Mouse (Mus musculus) heart, embryonic 13.5 days (tissue): ENCODE results near the gene Mecr. TPM values are rescaled to one million over a fixed set of nuclear protein-coding genes. Genes with fewer than 3 reads are reported as not detected.
A peak's percentile ranks its signal among the peaks of the same experiment; 100 is the strongest.

Experiments
- ATAC-seq: fragments of 200-750 bp; cut with Nextera tagmentation; 2 replicates; pipeline ENCODE4 v1.8.0; 2017; ENCODE audit warnings: moderate TSS enrichment; ENCODE audit not compliant: insufficient number of reproducible peaks, low FRiP score, low TSS enrichment; ENCODE audit errors: extremely low read depth
- H3K27ac ChIP-seq: fragments of 300-500 bp; sonication (generic); replicated peaks from 2 replicates; pipeline ENCODE4 v1.5.1; 2015; ENCODE audit warnings: moderate library complexity, mild to moderate bottlenecking, inconsistent platforms
- H3K27me3 ChIP-seq: fragments of 300-500 bp; sonication (generic); replicated peaks from 2 replicates; pipeline ENCODE4 v1.6.1; 2015; ENCODE audit warnings: mild to moderate bottlenecking, inconsistent platforms
- H3K36me3 ChIP-seq: fragments of 300-500 bp; sonication (generic); 2 replicates; pipeline ENCODE4 v1.6.1; 2015; ENCODE audit warnings: mild to moderate bottlenecking, inconsistent platforms
- H3K4me1 ChIP-seq: fragments of 300-500 bp; sonication (generic); 2 replicates; pipeline ENCODE4 v1.6.1; 2015; ENCODE audit warnings: inconsistent platforms
- H3K4me2 ChIP-seq: fragments of 300-500 bp; sonication (generic); 2 replicates; pipeline ENCODE4 v1.6.1; 2015; ENCODE audit warnings: inconsistent platforms, mild to moderate bottlenecking, moderate library complexity
- H3K4me3 ChIP-seq: fragments of 300-500 bp; sonication (generic); 2 replicates; pipeline ENCODE4 v1.5.1; 2015; ENCODE audit warnings: moderate library complexity, mild to moderate bottlenecking, inconsistent platforms
- H3K9ac ChIP-seq: fragments of 300-500 bp; sonication (generic); 2 replicates; pipeline ENCODE4 v1.6.1; 2015; ENCODE audit warnings: inconsistent platforms, mild to moderate bottlenecking, moderate library complexity
- H3K9me3 ChIP-seq: fragments of 300-500 bp; sonication (generic); 2 replicates; pipeline ENCODE4 v1.6.1; 2016; ENCODE audit warnings: inconsistent platforms
- WGBS: fragments of 180-500 bp; shearing (Covaris S2); methylation state at CpG from one replicate; pipeline ENCODE4 v1.1.7; 2015; ENCODE audit warnings: mixed read lengths; 5-methylcytosine and 5-hydroxymethylcytosine counted together
- polyA plus RNA-seq: library from polyadenylated mRNA; unstranded; fragments of >200 nt; fragmentation: Nextera tagmentation; extraction: Ambion mirVana; gene quantifications from 2 replicates; pipeline ENCODE4 v1.2.1, GENCODE M21; 2015

Mecr gene
- polyA plus RNA-seq, 1 experiment from 2014 or later, result 42.0 TPM

GRCm38 (mm10) chr4:131873293-131874168, 30.3 kb downstream of the Mecr start, which contains the start of gene Srsf4:
Gene Srsf4 (plus strand): TSS chr4:131873617.
- ATAC-seq, result peak; percentile 96
- peak within 1 kb of the TSS; percentile 100 for H3K27ac ChIP-seq
- H3K4me1 ChIP-seq, result peaks cover 50% of the 10 kb centered on the region
- peaks cover under 1% of the 10 kb centered on the region; the same call in 1 of the 2 replicates for H3K36me3 ChIP-seq
- peak within 1 kb of the TSS; percentile 98 for H3K4me2 ChIP-seq
- H3K27me3 ChIP-seq, result no peaks in the 10 kb centered on the region
- H3K9ac ChIP-seq, result peak within 1 kb of the TSS; percentile 100
- WGBS, result 1% methylated on average over 84 of the region's 116 CpGs
- no peaks in the 10 kb centered on the region for H3K9me3 ChIP-seq
- peak within 1 kb of the TSS; percentile 100 for H3K4me3 ChIP-seq

- H3K36me3 ChIP-seq, result no peaks in the 10 kb centered on the region
- H3K9me3 ChIP-seq, result no peaks in the 10 kb centered on the region
- no peak for ATAC-seq
- 0% methylated on average over 20 of the region's 20 CpGs for WGBS
- H3K27ac ChIP-seq, result peak overlapping the region; percentile 100
- H3K4me2 ChIP-seq, result peak overlapping the region; percentile 98
- peak overlapping the region; percentile 100 for H3K4me3 ChIP-seq
- peak overlapping the region; percentile 100 for H3K9ac ChIP-seq
- H3K27me3 ChIP-seq, result no peaks in the 10 kb centered on the region
- peaks cover 55% of the 10 kb centered on the region for H3K4me1 ChIP-seq
Measured at GRCm38 (mm10) chr4:131874169-131874536, 30.9 kb downstream of the Mecr start.

GRCm38 (mm10) chr4:131874567-131874966, 31.3 kb downstream of the Mecr start:
- whole genome bisulfite sequencing, result 3% methylated on average over 11 of the region's 11 CpGs
- H3K36me3 ChIP-seq, result no peaks in the 10 kb centered on the region
- peak overlapping the region; percentile 100 for H3K4me3 ChIP-seq
- H3K4me1 ChIP-seq, result peaks cover 57% of the 10 kb centered on the region
- peak overlapping the region; percentile 100 for H3K27ac ChIP-seq
- peak overlapping the region; percentile 98 for H3K4me2 ChIP-seq
- no peaks in the 10 kb centered on the region for H3K27me3 ChIP-seq
- ATAC-seq, result no peak
- no peaks in the 10 kb centered on the region for H3K9me3 ChIP-seq
- peak overlapping the region; percentile 100 for H3K9ac ChIP-seq

GRCm38 (mm10) chr4:131875242-131875641, 32.0 kb downstream of the Mecr start:
- WGBS, result 41% methylated on average over 3 of the region's 3 CpGs
- Histone ChIP-seq H3K4me2 (peak overlapping the region; percentile 98), H3K36me3 (no peaks in the 10 kb centered on the region), H3K9ac (peak overlapping the region; percentile 100), H3K4me1 (peaks cover 59% of the 10 kb centered on the region), H3K9me3 (no peaks in the 10 kb centered on the region), H3K27me3 (no peaks in the 10 kb centered on the region), H3K27ac (no peak overlapping the region), H3K4me3 (peak overlapping the region; percentile 100)
- no peak for ATAC-seq

- no peak overlapping the region for H3K4me3 ChIP-seq
- no peaks in the 10 kb centered on the region for H3K36me3 ChIP-seq
- H3K9me3 ChIP-seq, result no peaks in the 10 kb centered on the region
- H3K27me3 ChIP-seq, result no peaks in the 10 kb centered on the region
- H3K4me2 ChIP-seq, result peak overlapping the region; percentile 98
- WGBS, result 64% methylated on average over 2 of the region's 2 CpGs
- H3K9ac ChIP-seq, result peak overlapping the region; percentile 65
- peaks cover 73% of the 10 kb centered on the region for H3K4me1 ChIP-seq
- no peak overlapping the region for H3K27ac ChIP-seq
- no peak for ATAC-seq
Measured at GRCm38 (mm10) chr4:131876836-131877235, 33.6 kb downstream of the Mecr start.

GRCm38 (mm10) chr4:131879692-131880091, 36.4 kb downstream of the Mecr start:
- Histone ChIP-seq H3K27ac (peak overlapping the region; percentile 4; the same call in 1 of the 2 replicates), H3K4me3 (no peak overlapping the region), H3K4me1 (peaks cover 92% of the 10 kb centered on the region), H3K27me3 (no peaks in the 10 kb centered on the region), H3K4me2 (no peak overlapping the region), H3K36me3 (peaks cover 3% of the 10 kb centered on the region; the same call in 1 of the 2 replicates), H3K9ac (0 out of 2 replicates have a peak overlapping the region, but pooled peaks have one; percentile 25), H3K9me3 (no peaks in the 10 kb centered on the region)
- 80% methylated on average over 1 of the region's 1 CpGs for WGBS
- no peak for ATAC-seq

- 84% methylated on average over 7 of the region's 7 CpGs for WGBS
- H3K27me3 ChIP-seq, result no peaks in the 10 kb centered on the region
- 0 out of 2 replicates have a peak overlapping the region, but pooled peaks have one; percentile 5 for H3K27ac ChIP-seq
- ATAC-seq, result no peak
- peaks cover 91% of the 10 kb centered on the region for H3K4me1 ChIP-seq
- peaks cover 19% of the 10 kb centered on the region for H3K36me3 ChIP-seq
- H3K9ac ChIP-seq, result 0 out of 2 replicates have a peak overlapping the region, but pooled peaks have one; percentile 26
- no peak overlapping the region for H3K4me2 ChIP-seq
- H3K9me3 ChIP-seq, result no peaks in the 10 kb centered on the region
- H3K4me3 ChIP-seq, result no peak overlapping the region
Measured at GRCm38 (mm10) chr4:131881306-131881705, 38.0 kb downstream of the Mecr start.

GRCm38 (mm10) chr4:131883571-131883970, 40.3 kb downstream of the Mecr start:
- Histone ChIP-seq H3K4me2 (no peak overlapping the region), H3K4me3 (no peak overlapping the region), H3K9me3 (no peaks in the 10 kb centered on the region), H3K27ac (no peak overlapping the region), H3K27me3 (no peaks in the 10 kb centered on the region), H3K9ac (0 out of 2 replicates have a peak overlapping the region, but pooled peaks have one; percentile 10), H3K4me1 (peaks cover 83% of the 10 kb centered on the region), H3K36me3 (peaks cover 34% of the 10 kb centered on the region)
- 61% methylated on average over 6 of the region's 6 CpGs for WGBS
- no peak for ATAC-seq

GRCm38 (mm10) chr4:131885376-131885775, 42.1 kb downstream of the Mecr start:
- H3K27me3 ChIP-seq, result no peaks in the 10 kb centered on the region
- 71% methylated on average over 6 of the region's 6 CpGs for WGBS
- ATAC-seq, result no peak
- no peak overlapping the region for H3K4me2 ChIP-seq
- H3K9me3 ChIP-seq, result no peaks in the 10 kb centered on the region
- H3K36me3 ChIP-seq, result peaks cover 43% of the 10 kb centered on the region
- no peak overlapping the region for H3K9ac ChIP-seq
- no peak overlapping the region for H3K4me3 ChIP-seq
- H3K27ac ChIP-seq, result no peak overlapping the region
- peaks cover 81% of the 10 kb centered on the region for H3K4me1 ChIP-seq

GRCm38 (mm10) chr4:131888564-131888963, 45.3 kb downstream of the Mecr start:
- ATAC-seq, result no peak
- WGBS, result 31% methylated on average over 1 of the region's 1 CpGs

GRCm38 (mm10) chr4:131890692-131891091, 47.4 kb downstream of the Mecr start:
- Histone ChIP-seq H3K4me3 (no peak overlapping the region), H3K27ac (no peak overlapping the region), H3K4me1 (peaks cover 33% of the 10 kb centered on the region), H3K4me2 (no peak overlapping the region), H3K27me3 (no peaks in the 10 kb centered on the region), H3K36me3 (peaks cover 74% of the 10 kb centered on the region), H3K9ac (no peak overlapping the region), H3K9me3 (no peaks in the 10 kb centered on the region)
- no peak for ATAC-seq
- 74% methylated on average over 3 of the region's 3 CpGs for WGBS

More at GRCm38 (mm10) chr4:131888564-131888963, 45.3 kb downstream of the Mecr start:
- Histone ChIP-seq H3K36me3 (peaks cover 70% of the 10 kb centered on the region), H3K4me3 (no peak overlapping the region), H3K4me2 (no peak overlapping the region), H3K27me3 (no peaks in the 10 kb centered on the region), H3K4me1 (peaks cover 55% of the 10 kb centered on the region), H3K27ac (no peak overlapping the region), H3K9ac (no peak overlapping the region), H3K9me3 (no peaks in the 10 kb centered on the region)
